Mouse (Mus musculus) bone marrow macrophage, adult 2 months (primary cell): ENCODE measurements around the gene Lmnb2.

Experiments
- CTCF ChIP-seq: IDR thresholded peaks from 2 replicates; pipeline ENCODE4 v1.5.1; 2012; ENCODE audit warnings: low read depth, mild to moderate bottlenecking, low read length, moderate library complexity
- POLR2A ChIP-seq: IDR thresholded peaks from 2 replicates; pipeline ENCODE4 v1.6.1; 2012; ENCODE audit warnings: mild to moderate bottlenecking, low read depth, low read length, borderline replicate concordance

DNA sequence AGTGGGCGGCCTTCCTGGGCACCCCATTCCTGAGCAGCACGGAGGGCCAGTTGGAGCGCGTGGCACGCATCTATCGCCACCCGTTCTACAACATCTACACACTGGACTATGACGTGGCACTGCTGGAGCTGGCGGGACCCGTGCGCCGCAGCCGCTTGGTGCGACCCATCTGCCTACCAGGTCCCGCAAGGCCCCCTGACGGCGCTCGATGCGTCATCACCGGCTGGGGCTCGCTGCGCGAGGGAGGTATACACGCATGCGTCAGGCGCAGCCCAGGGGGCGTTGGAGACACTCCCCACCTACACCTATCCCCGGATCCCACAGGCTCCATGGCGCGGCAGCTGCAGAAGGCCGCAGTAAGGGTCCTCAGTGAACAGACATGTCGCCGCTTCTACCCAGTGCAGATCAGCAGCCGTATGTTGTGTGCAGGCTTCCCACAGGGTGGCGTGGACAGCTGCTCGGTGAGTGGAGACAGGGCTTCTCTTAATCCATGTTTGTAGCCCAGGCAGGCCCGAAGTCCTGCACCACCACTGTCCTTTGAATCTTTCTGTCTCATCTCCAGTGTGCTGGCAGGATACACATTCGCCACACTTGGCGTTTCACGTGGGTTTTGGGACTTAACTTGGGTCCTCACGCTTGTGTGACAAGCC is 20.1 kb downstream of the Lmnb2 start:
- no peak for TF ChIP-seq CTCF
- no peak for TF ChIP-seq POLR2A
